Mouse (Mus musculus) brown adipose tissue, adult 24 weeks (tissue): ENCODE results near the gene Lrrc31. TPM values are rescaled to one million over a fixed set of nuclear protein-coding genes. Genes with fewer than 3 reads are reported as not detected.
"Not testable (repeated sequence)": the region's sequence is repeated elsewhere in the genome, so short reads cannot be mapped to it uniquely, and the experiment has no call there.

Experiments used
- H3K27ac ChIP-seq: fragments of 200-500 bp; replicated peaks from 2 replicates; pipeline ENCODE4 v1.5.1; 2012; ENCODE audit warnings: low read depth, mild to moderate bottlenecking, low read length
- H3K4me1 ChIP-seq: fragments of 200-500 bp; 2 replicates; pipeline ENCODE4 v1.6.1; 2012; ENCODE audit warnings: low read length, mixed read lengths; ENCODE audit not compliant: control insufficient read depth, insufficient read depth, insufficient read length
- H3K4me3 ChIP-seq: fragments of 200-500 bp; 2 replicates; pipeline ENCODE4 v1.5.1; 2012; ENCODE audit warnings: low read depth, mild to moderate bottlenecking, low read length, moderate library complexity; ENCODE audit not compliant: insufficient read depth
- polyA plus RNA-seq: library from polyadenylated mRNA; stranded (reverse); fragments of >200 nt; gene quantifications from 2 replicates; pipeline ENCODE4 v1.2.4, GENCODE M21; 2012; ENCODE audit not compliant: missing spikeins, insufficient read depth, insufficient read length

Gene Lrrc31
- polyA plus RNA-seq, result not detected in 2 replicates

GRCm38 (mm10) chr3:30699711-30700505 lies at the start of gene Lrrc31:
Lrrc31 (minus strand) TSS chr3:30699843.
- H3K4me3 ChIP-seq, H3K4me1 ChIP-seq, H3K27ac ChIP-seq: not testable (repeated sequence)

DNA sequence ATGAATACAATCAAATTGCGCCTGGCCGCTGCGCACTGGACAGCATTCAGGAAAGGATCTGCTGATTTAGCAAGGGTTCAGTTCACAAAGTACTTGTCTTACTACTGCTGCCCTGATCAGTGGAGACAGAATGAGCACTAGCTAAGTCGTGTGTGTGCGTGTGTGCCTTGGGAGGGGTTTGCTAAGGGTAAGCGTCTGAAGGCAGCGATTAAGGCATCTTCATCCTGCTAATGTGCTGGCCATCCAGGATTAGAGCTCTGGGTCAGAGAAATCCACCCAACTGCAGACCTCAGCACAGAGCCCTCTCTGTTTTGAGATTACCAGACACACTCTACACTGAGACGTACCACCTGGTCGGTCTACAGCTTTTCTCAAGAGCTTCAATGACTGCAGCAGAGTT lies 48.7 kb upstream of the Lrrc31 start:
- no peak overlapping the region for H3K27ac ChIP-seq
- H3K4me3 ChIP-seq, result no peak overlapping the region
- H3K4me1 ChIP-seq, result no peaks in the 10 kb centered on the region

GRCm38 (mm10) chr3:30746006-30746405 lies 46.4 kb upstream of the Lrrc31 start, which contains the start of gene Samd7:
Samd7 (plus strand) TSS chr3:30746293.
- Histone ChIP-seq H3K4me3 (no peak within 1 kb of the TSS), H3K27ac (no peak within 1 kb of the TSS), H3K4me1 (no peaks in the 10 kb centered on the region)

DNA sequence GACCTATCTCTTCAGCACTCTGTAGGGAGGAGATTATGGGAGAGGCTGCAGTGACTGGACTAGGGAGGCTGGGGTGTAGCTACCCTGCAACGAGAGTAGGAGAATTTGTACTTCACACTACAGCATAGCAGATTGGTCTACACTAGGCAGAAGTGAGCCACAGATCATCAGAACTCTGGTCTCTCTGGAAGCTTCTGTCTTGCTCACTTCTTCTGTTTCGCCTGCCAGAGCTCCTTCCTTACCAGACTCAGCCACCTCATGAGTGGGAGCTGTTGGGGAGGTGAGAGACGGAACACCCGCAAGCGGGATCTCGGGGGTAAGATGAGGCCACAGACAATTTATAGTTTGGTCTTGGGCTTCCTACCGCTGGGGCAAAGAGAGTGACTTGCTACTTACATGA lies 43.2 kb upstream of the Lrrc31 start:
- Histone ChIP-seq H3K27ac (no peak overlapping the region), H3K4me1 (no peaks in the 10 kb centered on the region), H3K4me3 (no peak overlapping the region)

DNA sequence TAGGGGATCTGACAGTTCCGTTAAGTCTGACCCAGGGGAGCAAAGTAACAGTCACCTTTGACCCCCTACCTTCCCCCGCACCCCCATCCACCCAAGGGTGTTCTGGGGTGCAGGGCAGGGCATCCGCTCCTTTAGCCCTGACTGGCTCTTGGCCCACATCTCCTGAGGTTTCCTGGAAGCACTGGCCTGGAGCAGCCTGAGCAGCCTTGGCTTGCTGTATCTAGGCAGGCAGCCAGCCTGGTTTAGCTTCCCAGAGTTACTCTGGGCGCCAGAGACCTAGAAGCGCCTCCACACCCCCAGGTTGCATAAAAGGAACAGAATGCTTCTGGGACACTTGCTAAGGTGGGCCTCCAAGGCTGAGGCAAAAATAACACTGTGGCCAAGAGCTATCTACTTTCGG lies 41.7 kb upstream of the Lrrc31 start:
- H3K4me1 ChIP-seq, result no peaks in the 10 kb centered on the region
- no peak overlapping the region for H3K27ac ChIP-seq
- no peak overlapping the region for H3K4me3 ChIP-seq

GRCm38 (mm10) chr3:30736809-30737208 lies 37.2 kb upstream of the Lrrc31 start:
- no peak overlapping the region for H3K4me3 ChIP-seq
- no peak overlapping the region for H3K27ac ChIP-seq
- H3K4me1 ChIP-seq, result no peaks in the 10 kb centered on the region

DNA sequence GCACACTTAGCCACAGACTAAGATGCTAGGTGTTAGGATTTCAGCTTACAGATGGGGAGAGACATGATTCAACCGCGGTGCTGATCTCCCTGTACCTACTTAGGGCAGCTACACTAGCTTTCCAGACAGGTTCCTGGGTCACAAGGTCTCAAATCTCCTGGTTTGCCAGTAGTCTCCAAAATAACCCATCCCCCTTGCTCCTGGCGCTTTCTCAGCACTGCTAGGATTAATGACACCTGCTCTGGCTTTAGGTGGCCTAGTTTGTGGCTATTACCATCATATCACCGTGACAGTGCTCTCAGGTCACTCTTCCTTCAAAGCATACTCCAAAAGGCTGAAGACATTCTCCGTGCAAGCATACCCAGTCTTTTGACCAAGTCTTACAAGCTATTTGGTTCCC lies 29.4 kb upstream of the Lrrc31 start:
- Histone ChIP-seq H3K4me3 (no peak overlapping the region), H3K27ac (no peak overlapping the region), H3K4me1 (no peaks in the 10 kb centered on the region)

DNA sequence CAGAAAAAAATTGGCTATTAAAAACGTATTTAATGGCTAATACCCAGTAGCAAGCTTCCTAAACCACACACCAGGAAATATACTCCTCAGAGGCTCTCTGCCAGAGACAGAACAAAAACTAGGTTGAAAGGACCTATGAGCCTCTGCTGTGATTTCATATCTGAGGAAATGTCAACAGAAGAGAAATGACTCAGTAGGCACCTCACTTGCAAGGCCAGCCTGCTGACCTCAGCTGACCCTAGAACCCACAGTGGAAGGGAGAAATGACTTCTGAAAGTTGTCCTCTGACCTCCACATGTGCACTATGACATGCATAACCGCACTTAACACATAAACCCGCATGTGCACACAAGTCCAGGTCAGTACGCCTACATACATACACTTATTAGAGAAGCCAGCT lies 27.6 kb upstream of the Lrrc31 start:
- H3K4me3 ChIP-seq, result no peak overlapping the region
- no peaks in the 10 kb centered on the region for H3K4me1 ChIP-seq
- H3K27ac ChIP-seq, result no peak overlapping the region

DNA sequence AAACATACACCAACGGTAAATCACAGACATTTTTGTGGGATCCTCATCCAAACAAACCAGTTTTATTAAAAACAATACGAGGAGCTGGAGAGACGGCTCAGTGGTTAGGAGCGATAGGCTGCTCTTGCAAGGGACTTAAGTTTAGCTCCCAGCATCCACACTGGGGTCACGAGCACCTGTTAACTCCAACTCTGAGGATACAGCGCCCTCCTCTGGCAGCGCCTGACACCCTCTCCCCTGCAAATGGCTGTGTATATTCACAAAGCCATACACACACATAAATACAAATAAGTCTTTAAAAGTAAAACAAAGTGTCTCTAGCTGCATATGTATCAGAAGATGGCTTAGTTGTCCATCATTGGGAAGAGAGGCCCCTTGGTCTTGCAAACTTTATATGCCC lies 25.9 kb upstream of the Lrrc31 start:
- H3K27ac ChIP-seq, result no peak overlapping the region
- H3K4me1 ChIP-seq, result no peaks in the 10 kb centered on the region
- no peak overlapping the region for H3K4me3 ChIP-seq

- H3K4me3 ChIP-seq, result no peak overlapping the region
These were observed 25.3 kb upstream of the Lrrc31 start for GRCm38 (mm10) chr3:30724848-30725465.

GRCm38 (mm10) chr3:30724105-30724824 lies 24.6 kb upstream of the Lrrc31 start:
- H3K27ac ChIP-seq, result no peak overlapping the region
- H3K4me1 ChIP-seq, result no peaks in the 10 kb centered on the region
- no peak overlapping the region for H3K4me3 ChIP-seq

More at GRCm38 (mm10) chr3:30724848-30725465, 25.3 kb upstream of the Lrrc31 start:
- H3K4me1 ChIP-seq, result no peaks in the 10 kb centered on the region
- H3K27ac ChIP-seq, result no peak overlapping the region

DNA sequence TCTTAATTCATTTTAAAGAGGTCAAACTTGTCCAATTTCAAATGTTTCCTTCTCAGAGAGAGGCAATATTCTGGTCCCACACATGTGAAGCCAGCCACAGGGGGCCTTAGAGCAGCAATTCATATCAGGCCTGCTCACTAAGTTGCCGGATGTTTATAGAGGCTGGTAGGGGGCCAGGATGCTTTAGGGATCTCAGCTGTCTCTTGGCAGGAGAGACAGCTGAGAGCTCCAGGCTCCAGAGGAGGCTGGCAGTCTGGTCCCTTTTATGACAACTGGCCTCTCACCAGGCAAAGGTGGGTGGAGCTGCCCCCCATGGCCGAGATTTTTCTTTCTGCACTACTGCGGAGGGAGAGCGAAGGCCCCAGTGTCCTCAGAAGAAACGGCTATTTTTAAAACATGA lies 23.5 kb upstream of the Lrrc31 start:
- Histone ChIP-seq H3K4me1 (no peaks in the 10 kb centered on the region), H3K27ac (no peak overlapping the region), H3K4me3 (no peak overlapping the region)

DNA sequence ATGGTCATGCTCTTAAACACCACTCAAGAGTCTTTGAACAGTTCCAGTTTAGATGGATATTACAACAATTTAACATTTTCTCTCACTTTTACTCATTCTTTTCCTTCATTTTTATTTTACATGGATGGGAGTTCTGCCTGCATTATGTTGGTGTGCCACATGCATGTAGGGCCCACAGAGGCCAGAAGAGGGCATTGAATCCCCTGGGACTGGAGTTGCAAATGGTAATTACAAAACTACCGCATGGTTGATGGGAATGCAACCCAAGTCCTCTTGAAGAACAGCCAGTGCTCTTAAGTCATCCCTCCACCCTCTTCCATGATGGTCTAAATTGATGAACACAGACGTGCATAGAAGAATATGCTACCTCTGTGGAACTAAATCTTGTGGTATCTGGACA lies 22.8 kb upstream of the Lrrc31 start:
- H3K27ac ChIP-seq, result no peak overlapping the region
- H3K4me1 ChIP-seq, result no peaks in the 10 kb centered on the region

GRCm38 (mm10) chr3:30722036-30722435 lies 22.4 kb upstream of the Lrrc31 start:
- H3K4me1 ChIP-seq, result no peaks in the 10 kb centered on the region
- no peak overlapping the region for H3K27ac ChIP-seq
- H3K4me3 ChIP-seq, result no peak overlapping the region

More for the DNA sequence above, 22.8 kb upstream of the Lrrc31 start:
- H3K4me3 ChIP-seq, result no peak overlapping the region

DNA sequence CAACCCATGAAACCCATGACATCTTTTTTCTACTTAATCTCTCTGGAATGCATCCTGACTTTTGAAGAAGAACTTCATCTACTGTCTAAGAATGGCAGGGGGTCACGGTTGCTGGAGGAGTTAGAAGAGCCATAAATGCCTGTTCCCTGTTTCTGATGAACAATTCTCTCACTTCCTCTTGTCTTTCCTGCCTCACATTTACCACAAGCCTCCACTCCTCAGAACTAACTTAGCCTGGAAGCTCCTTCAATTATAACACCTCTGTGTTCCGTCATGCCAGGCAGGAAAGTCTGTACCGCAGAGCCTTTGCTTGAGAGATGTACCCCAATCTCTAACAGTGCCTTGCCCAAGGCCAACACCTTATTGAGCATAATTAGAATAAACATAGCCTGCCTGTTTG lies 19.0 kb upstream of the Lrrc31 start:
- Histone ChIP-seq H3K27ac (no peak overlapping the region), H3K4me3 (no peak overlapping the region), H3K4me1 (no peaks in the 10 kb centered on the region)
